Mouse (Mus musculus): ENCODE results near the gene Kcnj10.

Kcnj10 gene

GRCm38 (mm10) chr1:172333512-172333911 lies 7.5 kb upstream of the Kcnj10 start:
- DNase-seq = peak in 1 of 2 experiments; percentile 41

GRCm38 (mm10) chr1:172335804-172336203 lies 5.2 kb upstream of the Kcnj10 start:
- no peak for DNase-seq

DNA sequence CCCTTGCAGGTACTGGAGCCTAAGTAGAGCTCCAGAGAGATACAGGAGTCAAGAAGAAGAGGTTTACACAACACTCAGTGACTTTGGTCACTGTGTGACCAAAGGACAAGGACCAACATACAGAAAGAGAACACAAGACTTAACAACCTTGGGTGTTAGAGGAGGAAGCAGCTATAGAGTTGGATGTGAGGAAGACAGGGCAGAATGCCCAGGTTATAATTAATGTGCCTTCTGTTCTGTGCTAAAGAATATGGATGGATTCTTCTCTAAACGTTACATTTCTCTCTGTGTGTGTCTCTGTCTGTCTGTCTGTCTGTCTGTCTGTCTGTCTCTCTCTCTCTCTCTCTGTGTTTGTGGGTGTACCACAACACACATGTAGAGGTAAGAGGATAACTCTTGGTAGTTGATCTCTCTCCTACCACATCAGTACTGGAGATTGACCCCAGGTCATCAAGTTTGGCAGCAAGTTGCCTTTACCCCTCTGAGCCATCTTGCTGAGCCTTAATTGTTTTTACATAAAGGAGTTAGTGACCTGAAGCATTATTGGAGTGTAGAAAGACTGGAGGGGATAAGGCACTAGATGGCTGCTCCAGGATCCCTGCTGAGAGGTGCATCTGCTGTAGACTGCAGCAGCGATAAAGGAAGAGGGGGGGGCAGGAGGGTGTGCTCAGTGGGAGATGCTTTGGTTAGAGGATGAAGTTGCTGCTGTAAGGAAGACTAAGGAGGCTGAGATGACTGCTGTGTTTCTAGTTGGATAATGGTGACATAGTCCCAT lies 3.4 kb upstream of the Kcnj10 start:
- DNase-seq = no peak

GRCm38 (mm10) chr1:172341386-172341785 lies 376 bp downstream of the Kcnj10 start:
- no peak for DNase-seq

GRCm38 (mm10) chr1:172342729-172343128 lies 1.7 kb downstream of the Kcnj10 start:
- DNase-seq = no peak

GRCm38 (mm10) chr1:172343914-172344313 lies 2.9 kb downstream of the Kcnj10 start:
- peak in 1 of 2 experiments; percentile 27 for DNase-seq

DNA sequence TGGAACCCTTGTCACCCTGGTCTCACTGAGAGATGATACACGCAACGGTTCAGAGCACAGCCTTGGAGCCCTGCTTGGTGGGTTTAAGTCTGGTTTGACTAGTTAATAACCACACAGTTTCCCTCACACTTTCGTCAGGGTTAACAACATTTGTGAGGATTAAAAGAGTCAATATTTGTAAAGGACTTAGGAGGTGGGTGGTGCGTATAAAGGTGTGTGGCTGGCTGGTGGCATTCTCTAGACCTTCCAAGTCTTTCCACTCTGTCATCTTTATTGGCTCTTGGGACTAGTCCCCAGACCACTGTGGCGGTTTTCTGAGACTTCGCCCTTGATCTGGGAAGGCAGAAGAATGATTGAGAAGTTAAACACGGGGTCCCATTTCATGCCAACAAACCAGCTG lies 3.8 kb downstream of the Kcnj10 start:
- DNase-seq = no peak

DNA sequence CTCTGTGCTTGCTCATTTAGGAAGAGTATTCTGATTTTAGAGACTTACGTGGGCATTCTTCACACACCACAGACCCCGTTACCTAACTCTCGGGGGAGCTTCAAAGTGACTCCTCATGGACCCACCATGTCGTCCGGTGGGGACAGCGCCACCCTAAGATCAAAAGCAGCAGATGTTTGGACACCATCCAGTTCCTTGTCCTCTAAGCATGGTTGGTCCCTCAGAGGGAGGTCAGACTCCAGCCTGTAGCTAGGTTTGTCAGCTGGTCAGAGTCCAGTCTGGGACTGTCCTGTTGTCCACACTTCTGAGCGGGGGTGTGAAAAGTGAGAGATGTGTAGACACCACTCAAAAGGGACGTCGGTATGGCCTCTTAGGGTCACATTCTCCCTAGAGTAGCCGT lies 5.7 kb downstream of the Kcnj10 start:
- peak; percentile 53 to 55 for DNase-seq

DNA sequence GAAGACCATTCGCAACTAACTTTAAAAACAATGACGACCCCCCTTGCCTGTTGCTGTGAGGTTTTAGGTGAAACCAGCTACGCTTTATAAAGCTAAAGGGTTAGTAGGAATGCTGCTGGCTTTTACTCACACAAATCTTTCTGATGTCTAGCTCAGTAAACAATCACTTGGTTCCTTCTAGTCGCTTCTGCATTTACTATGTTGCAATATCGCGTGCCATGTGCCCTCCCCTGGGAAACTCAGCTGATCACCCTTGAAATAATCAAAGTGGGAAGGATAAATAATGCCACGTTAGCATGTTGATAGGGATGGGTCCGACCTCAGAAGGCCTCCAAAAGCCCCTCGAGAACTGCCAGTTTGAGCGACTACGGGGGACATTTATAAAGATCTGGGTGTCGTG lies 6.4 kb downstream of the Kcnj10 start:
- DNase-seq = no peak

GRCm38 (mm10) chr1:172349504-172349903 lies 8.5 kb downstream of the Kcnj10 start:
- no peak for DNase-seq

DNA sequence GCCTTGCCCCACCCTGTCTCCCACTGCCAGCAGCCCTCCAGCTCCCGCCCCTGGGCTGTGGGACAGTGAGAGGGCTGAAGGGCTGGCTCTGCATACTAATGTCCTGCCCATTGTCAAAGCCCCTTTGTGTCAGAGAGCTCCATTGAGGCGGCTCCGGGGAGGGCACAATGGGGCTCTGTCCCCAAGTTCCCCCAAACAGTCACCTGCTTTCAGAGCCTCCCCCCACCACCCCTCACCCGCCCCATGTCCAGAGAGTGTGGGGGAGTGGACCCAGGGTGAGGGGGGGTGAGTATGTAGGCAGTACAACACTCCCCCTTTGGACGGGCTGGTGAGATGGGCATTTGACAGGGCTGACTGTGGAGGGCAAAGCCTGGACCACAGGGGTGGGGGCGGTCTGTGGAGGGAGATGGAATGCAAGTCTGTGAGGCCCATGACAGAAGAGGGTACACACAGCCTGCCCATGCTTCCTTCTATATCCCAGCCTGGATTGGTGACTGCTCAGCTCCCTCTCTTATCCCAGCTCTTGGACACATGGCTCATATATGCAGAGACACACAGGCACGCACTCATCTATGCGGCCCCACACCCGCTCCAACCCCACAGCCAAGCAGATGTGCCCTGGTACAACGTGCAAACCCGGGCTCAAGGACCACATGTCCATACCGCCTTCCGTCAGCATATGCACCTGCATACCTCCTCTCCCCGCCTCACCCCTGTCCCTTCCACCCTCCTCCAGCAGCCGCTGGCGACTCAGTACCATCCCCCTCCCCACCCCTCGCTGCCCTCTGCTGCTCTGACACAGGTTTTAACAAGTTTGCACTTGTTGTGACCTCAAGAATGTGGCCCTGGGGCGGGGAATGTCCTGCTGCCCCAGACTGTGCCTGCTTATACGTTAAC lies 9.2 kb downstream of the Kcnj10 start:
- DNase-seq = peak; percentile 89 to 92

- no peak for DNase-seq
Measured at GRCm38 (mm10) chr1:172352001-172352400, 11.0 kb downstream of the Kcnj10 start.

- DNase-seq = no peak
Measured at GRCm38 (mm10) chr1:172352453-172352852, 11.4 kb downstream of the Kcnj10 start.

GRCm38 (mm10) chr1:172355336-172355735 lies 14.3 kb downstream of the Kcnj10 start:
- no peak for DNase-seq

GRCm38 (mm10) chr1:172357550-172357949 lies 16.5 kb downstream of the Kcnj10 start:
- peak; percentile 52 to 82 for DNase-seq

DNA sequence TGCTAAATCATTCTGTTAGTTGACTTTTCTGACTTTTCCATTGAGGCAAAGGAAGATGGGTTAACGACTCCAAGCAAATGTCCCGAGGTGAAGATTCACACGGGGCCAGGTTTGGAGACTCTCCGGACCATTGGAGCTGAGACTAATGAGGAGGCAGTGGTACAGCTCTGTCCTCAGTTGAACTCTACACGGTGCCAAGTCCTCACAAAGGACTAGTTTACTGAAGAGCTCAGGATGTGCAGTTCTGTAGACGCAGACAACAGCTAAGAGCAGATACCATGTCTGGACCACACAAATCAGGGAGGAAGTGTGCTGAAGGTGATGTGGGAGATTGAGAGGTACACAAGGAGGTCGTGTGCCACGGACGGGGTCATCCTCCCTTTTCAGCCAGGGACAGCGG lies 17.3 kb downstream of the Kcnj10 start:
- DNase-seq = peak in 1 of 2 experiments; percentile 29

GRCm38 (mm10) chr1:172364684-172365083 lies 23.7 kb downstream of the Kcnj10 start:
- peak; percentile 50 to 63 for DNase-seq

GRCm38 (mm10) chr1:172368768-172369418 lies 27.9 kb downstream of the Kcnj10 start:
- DNase-seq = peak; percentile 44 to 76

GRCm38 (mm10) chr1:172376198-172376667 lies 35.2 kb downstream of the Kcnj10 start, which contains the start of gene Pigm:
Gene Pigm (plus strand): TSS chr1:172376546.
- peak; percentile 99 for DNase-seq

DNA sequence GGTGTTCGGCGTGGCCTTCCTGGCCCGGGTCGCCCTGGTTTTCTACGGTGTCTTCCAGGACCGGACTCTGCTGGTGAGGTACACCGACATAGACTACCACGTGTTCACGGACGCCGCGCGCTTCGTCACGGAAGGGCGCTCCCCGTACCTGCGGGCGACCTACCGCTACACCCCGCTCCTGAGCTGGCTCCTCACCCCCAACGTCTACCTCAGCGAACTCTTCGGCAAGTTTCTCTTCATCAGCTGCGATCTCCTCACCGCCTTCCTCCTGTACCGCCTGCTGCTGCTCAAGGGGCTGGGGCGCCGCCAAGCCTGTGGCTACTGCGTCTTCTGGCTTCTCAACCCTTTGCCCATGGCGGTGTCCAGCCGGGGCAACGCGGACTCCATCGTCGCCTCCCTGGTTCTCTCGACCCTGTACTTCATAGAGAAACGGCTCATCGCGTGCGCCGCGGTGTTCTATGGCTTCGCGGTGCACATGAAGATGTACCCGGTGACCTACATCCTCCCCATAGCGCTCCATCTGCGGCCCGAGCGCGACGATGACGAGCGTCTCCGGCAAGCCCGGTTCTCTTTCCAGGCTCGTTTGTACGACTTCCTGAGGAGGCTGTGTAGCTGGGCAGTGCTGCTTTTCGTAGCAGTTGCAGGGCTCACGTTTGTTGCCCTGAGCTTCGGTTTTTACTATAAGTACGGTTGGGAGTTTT lies 35.9 kb downstream of the Kcnj10 start:
- DNase-seq = peak; percentile 16 to 43

- peak; percentile 60 to 85 for DNase-seq
Measured at GRCm38 (mm10) chr1:172380066-172380465, 39.1 kb downstream of the Kcnj10 start.

DNA sequence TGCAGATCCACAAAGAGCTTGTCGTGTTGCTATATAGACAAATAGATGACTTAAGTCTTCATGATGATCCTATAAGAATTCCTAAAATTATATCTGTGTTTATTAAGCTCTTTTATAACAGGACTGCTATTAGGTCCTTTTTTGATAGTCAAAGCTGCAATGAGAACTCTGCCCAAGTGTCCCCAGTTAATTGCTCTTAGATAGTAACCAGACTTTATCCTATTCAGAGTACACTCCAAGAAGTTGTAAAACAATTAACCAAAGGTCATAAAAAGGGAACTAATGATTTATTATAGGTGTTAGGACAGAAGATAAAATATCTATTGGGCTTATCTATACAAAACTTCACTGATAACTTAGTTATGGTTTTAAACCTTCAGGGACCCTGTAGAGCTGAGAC lies 41.1 kb downstream of the Kcnj10 start:
- no peak for DNase-seq

Measured in kidney, postnatal 36 days (tissue).